Mouse (Mus musculus) G1E (cell line): Measurements from ENCODE around the gene Chadl. TPM values are rescaled to one million over a fixed set of nuclear protein-coding genes. Genes with fewer than 3 reads are reported as not detected.

ENCODE experiments used
- ATAC-seq: 2 replicates; pipeline ENCODE4 v1.8.0; 2016; ENCODE audit warnings: mild to moderate bottlenecking; ENCODE audit not compliant: insufficient number of reproducible peaks, poor library complexity, low FRiP score, severe bottlenecking; ENCODE audit errors: extremely low read depth
- DNase-seq: peaks from one replicate; pipeline ENCODE4 v3.0.0; 2012; ENCODE audit warnings: low spot score
- H3K27me3 ChIP-seq: 2 replicates; pipeline ENCODE4 v1.6.1; 2012; ENCODE audit warnings: mild to moderate bottlenecking, low read length, inconsistent platforms; ENCODE audit not compliant: insufficient read depth
- H3K36me3 ChIP-seq: replicated peaks from 2 replicates; pipeline ENCODE3; 2012; ENCODE audit warnings: mild to moderate bottlenecking, inconsistent platforms
- H3K4me1 ChIP-seq: 2 replicates; pipeline ENCODE4 v1.6.1; 2012; ENCODE audit warnings: low read depth, low read length, inconsistent platforms, mixed read lengths; ENCODE audit not compliant: insufficient read depth
- H3K4me3 ChIP-seq: 2 replicates; pipeline ENCODE4 v1.5.1; 2012; ENCODE audit warnings: low read depth, mild to moderate bottlenecking, inconsistent platforms, low read length, moderate library complexity, mixed read lengths
- H3K9me3 ChIP-seq: replicated peaks from 2 replicates; pipeline ENCODE4 v1.6.1; 2012; ENCODE audit warnings: inconsistent platforms
- CTCF ChIP-seq: IDR thresholded peaks from 2 replicates; pipeline ENCODE4 v1.5.1; 2012; ENCODE audit warnings: low read depth, low read length, inconsistent platforms, mixed read lengths
- GATA1 ChIP-seq: IDR thresholded peaks from 2 replicates; pipeline ENCODE4 v1.6.1; 2012; ENCODE audit warnings: borderline replicate concordance, low read length, inconsistent platforms, mixed read lengths
- GATA2 ChIP-seq: IDR thresholded peaks from 2 replicates; pipeline ENCODE4 v1.6.1; 2012; ENCODE audit warnings: low read depth, low read length, inconsistent platforms, borderline replicate concordance
- POLR2AphosphoS5 ChIP-seq: IDR thresholded peaks from 2 replicates; pipeline ENCODE4 v1.6.1; 2012; ENCODE audit warnings: low read depth, low read length, inconsistent platforms; ENCODE audit not compliant: insufficient replicate concordance
- TAL1 ChIP-seq: conservative IDR thresholded peaks from 2 replicates; pipeline ENCODE4 v1.6.1; 2012; ENCODE audit warnings: low read depth, low read length, inconsistent platforms, mixed read lengths
- polyA plus RNA-seq: library from polyadenylated mRNA; stranded (reverse); fragments of >175 nt; gene quantifications from 2 replicates; pipeline ENCODE4 v1.2.3, GENCODE M21; 2012
- total RNA-seq, 2 experiments: library from RNA; stranded (forward) in 1 of 2; stranded (reverse) in 1 of 2; fragments of 200-1000 nt in 1 of 2; fragments of >200 nt in 1 of 2; fragmentation: Nextera tagmentation in 1 of 2; gene quantifications; 2 replicates each; pipeline ENCODE4 v1.2.3; 2014 to 2017

Gene Chadl
- total and polyA plus RNA-seq, 3 experiments: 0.05 TPM; not detected in 2

DNA sequence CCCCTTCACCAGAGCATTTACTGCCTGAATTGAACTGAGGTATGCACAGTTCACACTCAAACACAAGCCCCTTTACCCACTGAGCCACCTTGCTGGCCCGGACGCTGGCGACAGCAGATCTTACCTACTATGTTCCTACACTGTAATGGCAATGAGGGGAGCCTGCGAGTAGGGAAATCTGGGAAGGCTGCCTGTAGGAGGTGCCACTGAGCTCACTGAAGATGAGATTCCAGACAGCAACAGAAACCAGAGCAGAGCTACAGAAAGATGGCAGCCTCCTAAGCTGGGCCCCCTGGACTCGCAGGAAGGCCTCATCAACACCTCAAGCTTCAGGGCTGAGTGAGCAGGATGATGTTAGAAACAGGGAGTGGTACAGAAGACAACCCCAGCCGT is 22.0 kb upstream of the Chadl start:
- Histone ChIP-seq H3K4me3 (no peak overlapping the region), H3K27me3 (no peaks in the 10 kb centered on the region; the same call in 1 of the 2 replicates), H3K4me1 (peaks cover 14% of the 10 kb centered on the region; the same call in 1 of the 2 replicates), H3K36me3 (peaks cover 99% of the 10 kb centered on the region), H3K9me3 (no peaks in the 10 kb centered on the region)
- TF ChIP-seq TAL1: no peak
- TF ChIP-seq POLR2AphosphoS5: no peak
- no peak for TF ChIP-seq GATA1
- TF ChIP-seq GATA2: no peak
- no peak for TF ChIP-seq CTCF
- DNase-seq (no peak), ATAC-seq (no peak)

DNA sequence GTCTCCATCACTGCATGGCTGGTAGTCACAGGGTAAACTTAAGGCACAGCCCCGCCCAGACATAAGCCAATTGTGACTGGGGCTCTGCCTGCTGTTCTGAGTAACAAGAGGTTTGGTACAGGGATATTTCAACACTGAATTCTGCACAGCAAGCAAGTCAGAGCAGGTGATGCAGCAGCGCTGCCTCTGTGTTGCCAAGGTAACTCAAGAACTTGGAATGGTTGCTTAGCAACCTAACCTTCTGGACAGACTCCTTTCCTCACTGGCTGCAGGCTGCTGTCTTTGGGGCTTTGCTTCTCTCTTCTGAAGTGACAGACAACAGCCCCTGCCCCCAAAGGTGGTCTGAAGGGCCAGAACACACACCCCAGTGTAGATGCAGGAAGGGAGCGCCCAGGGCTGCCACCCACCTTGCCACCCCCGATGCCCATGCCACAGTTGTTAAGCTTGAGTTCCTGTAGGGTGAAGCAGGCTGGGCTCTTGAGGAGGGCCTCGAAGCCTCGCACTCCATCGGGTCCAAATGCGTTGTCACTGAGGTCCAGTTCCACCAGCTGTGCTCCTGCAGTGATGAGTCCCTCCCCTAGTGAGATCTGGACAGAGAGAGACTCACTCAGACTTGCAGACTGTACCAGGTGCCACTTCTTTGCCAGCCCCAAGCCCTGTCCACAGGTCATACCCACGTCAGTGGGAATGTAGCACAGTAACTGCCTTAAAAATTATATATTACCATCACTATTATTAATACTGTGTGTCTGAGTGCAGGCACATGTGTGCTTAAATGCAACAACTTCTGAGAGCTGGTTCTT is 21.4 kb upstream of the Chadl start:
- DNase-seq (no peak), ATAC-seq (no peak)
- H3K4me3 ChIP-seq: no peak overlapping the region
- no peaks in the 10 kb centered on the region; the same call in 1 of the 2 replicates for H3K27me3 ChIP-seq
- H3K36me3 ChIP-seq: peaks cover 99% of the 10 kb centered on the region
- no peak for TF ChIP-seq TAL1
- H3K9me3 ChIP-seq: no peaks in the 10 kb centered on the region
- H3K4me1 ChIP-seq: peaks cover 14% of the 10 kb centered on the region; the same call in 1 of the 2 replicates

DNA sequence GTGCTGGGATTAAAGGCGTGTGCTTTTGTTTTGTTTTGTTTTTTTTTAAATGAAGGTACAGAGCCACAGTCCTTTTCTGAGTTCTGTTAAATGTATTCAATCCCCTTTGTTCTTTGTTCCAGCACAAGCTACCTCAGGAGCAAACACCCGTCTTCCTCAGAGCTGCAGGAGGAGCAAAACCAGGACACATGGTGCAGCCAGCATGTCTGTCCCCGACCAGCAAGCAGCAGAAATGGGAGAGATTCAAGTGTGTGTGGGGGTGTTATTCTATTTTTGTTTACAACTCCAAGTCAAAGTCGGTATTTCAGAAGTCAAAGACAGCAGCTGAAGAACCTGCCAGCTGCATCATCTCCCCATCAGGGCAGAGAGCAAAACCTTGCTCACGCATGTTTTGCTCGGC is 16.7 kb upstream of the Chadl start:
- ATAC-seq: no peak

DNA sequence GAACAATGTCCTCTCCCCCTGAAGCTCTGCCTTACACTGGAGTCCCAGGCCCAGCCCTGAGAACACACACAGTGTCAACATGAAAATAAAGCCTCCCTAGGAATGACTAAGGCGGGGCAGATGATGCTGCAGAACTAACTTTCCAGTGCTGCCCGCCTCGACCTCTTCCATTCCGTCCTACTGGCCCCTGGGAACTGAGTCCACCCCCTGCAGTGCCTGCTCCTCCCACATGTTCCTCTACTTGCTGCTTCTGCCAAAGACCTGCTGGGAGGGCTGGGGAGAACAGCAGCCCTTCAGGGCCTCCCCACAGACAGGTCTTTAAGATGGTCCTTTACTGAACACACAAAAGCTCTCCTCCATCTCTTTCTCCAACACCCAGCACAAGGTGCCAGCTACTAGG is 13.7 kb upstream of the Chadl start:
- DNase-seq: no peak
- H3K27me3 ChIP-seq: no peaks in the 10 kb centered on the region
- peaks cover 96% of the 10 kb centered on the region for H3K36me3 ChIP-seq
- no peak for ATAC-seq
- H3K4me3 ChIP-seq: no peak overlapping the region
- no peaks in the 10 kb centered on the region for H3K9me3 ChIP-seq
- TF ChIP-seq TAL1 (no peak), CTCF (no peak), GATA1 (no peak), POLR2AphosphoS5 (no peak), GATA2 (no peak)
- H3K4me1 ChIP-seq: peaks cover 15% of the 10 kb centered on the region

More for the DNA sequence above, 16.7 kb upstream of the Chadl start:
- no peak overlapping the region for H3K4me3 ChIP-seq
- TF ChIP-seq POLR2AphosphoS5: no peak
- no peak for TF ChIP-seq CTCF
- no peak for TF ChIP-seq GATA1
- TF ChIP-seq TAL1: no peak
- no peak for TF ChIP-seq GATA2
- H3K36me3 ChIP-seq: peaks cover 98% of the 10 kb centered on the region
- H3K27me3 ChIP-seq: no peaks in the 10 kb centered on the region; the same call in 1 of the 2 replicates
- H3K4me1 ChIP-seq: peaks cover 18% of the 10 kb centered on the region
- no peak for DNase-seq
- no peaks in the 10 kb centered on the region for H3K9me3 ChIP-seq

- no peak for DNase-seq
- Histone ChIP-seq H3K4me3 (no peak overlapping the region), H3K4me1 (peaks cover 19% of the 10 kb centered on the region), H3K36me3 (peaks cover 96% of the 10 kb centered on the region), H3K9me3 (no peaks in the 10 kb centered on the region), H3K27me3 (no peaks in the 10 kb centered on the region)
- ATAC-seq: no peak
- TF ChIP-seq TAL1 (no peak), GATA1 (no peak)
Observed at GRCm38 (mm10) chr15:81709686-81710085, 12.6 kb upstream of the Chadl start.

- DNase-seq: no peak
- H3K36me3 ChIP-seq: peaks cover 97% of the 10 kb centered on the region
Observed at GRCm38 (mm10) chr15:81708991-81709390, 11.9 kb upstream of the Chadl start.

DNA sequence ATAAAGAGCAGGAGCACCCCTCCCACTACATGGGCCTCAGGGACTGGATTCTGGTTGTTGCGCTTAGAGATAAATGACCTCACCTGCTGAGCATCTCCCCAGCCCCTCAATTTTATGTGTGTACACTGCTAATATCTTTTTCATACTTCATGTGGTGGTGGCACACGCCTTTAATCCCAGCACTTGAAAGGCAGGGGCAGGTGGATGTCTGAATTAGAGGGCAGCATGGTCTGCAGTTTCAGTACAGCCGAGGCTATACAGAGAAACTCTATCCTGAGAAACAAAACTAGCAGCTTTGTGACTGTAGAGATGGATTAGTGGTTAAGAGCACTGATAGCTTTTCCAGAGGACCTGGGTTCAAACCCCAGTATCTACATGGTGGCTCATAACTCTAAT is 6.0 kb upstream of the Chadl start:
- no peaks in the 10 kb centered on the region for H3K9me3 ChIP-seq
- ATAC-seq: no peak
- H3K4me3 ChIP-seq: no peak overlapping the region
- no peaks in the 10 kb centered on the region for H3K27me3 ChIP-seq
- H3K4me1 ChIP-seq: peaks cover 16% of the 10 kb centered on the region
- TF ChIP-seq GATA2: no peak
- TF ChIP-seq TAL1: no peak
- no peak for TF ChIP-seq CTCF
- no peak for TF ChIP-seq GATA1
- no peak for TF ChIP-seq POLR2AphosphoS5
- H3K36me3 ChIP-seq: peaks cover 61% of the 10 kb centered on the region
- DNase-seq: no peak

More at GRCm38 (mm10) chr15:81708991-81709390, 11.9 kb upstream of the Chadl start:
- no peak overlapping the region for H3K4me3 ChIP-seq
- H3K4me1 ChIP-seq: peaks cover 19% of the 10 kb centered on the region
- ATAC-seq: no peak
- no peaks in the 10 kb centered on the region for H3K27me3 ChIP-seq
- TF ChIP-seq POLR2AphosphoS5 (no peak), CTCF (no peak), TAL1 (no peak)
- H3K9me3 ChIP-seq: no peaks in the 10 kb centered on the region
